Mouse (Mus musculus): Measurements from ENCODE around the gene Asap2.

DNA sequence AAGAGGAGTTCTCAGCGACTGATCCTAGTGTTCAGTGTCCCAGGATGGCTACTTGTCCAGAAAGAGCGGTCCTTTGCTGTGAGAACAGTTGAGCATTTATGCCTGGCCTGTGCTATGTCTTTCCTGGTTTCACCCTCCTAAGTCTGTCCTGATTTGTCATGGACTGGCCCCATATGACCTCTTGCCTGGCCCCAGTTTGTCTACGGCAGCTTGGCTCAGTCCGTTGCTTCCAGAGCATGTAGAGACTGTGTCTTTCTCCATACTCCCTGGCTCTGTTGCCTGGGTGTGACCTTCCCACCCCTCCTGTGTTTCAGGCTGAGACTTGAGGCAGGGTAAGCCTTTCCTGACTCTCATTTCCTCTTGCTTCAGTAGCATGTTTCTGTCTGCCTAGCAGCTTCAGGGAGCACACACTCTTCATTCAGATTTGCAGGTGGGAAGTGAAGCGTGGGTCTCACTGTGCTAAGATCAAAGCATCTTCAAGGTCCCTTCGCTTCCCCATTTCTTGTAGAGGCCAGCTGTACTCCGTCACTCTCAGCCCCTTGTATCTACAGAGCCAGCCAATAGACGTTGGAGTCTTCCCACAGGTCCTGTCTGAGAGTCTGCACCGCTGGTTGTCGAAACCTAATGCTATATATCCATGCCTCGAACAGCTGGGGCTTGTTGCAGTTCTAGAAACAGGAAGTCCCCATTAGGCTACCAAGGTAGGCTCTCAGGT is 181.7 kb downstream of the Asap2 start:
- TF ChIP-seq CTCF (IDR thresholded peaks at IDR 0.05; ENCODE audit: low read depth) (no peak), EP300 (IDR thresholded peaks at IDR 0.05; ENCODE audit: low read depth) (no peak)
